In the genomic region with DNA sequence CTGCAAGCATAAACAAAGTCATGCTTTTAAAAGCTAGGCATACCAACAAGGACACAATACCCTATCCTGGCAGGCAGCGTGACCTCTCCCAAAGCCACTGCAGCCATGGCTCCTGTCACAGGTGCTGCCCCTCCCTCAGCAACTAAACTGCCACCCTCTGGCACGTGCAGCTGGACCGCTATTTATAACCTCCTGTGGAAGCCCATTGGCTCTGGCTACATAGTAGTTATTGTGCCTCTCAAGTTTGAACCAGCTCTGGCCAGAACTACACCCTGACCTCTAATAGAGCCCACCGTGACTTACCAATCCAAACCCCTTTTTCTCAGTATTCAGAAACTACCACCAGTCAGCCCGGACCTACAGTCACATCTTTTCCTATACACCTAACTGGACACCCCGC, we compare ENCODE assay signal across 8 mouse cellular contexts. TPM values are rescaled to one million over a fixed set of nuclear protein-coding genes. Genes with fewer than 3 reads are reported as not detected.
A peak's percentile ranks its signal among the peaks of the same experiment; 100 is the strongest.
DNase-seq lines count a peak whose midpoint lies in the region; ATAC-seq and TF ChIP-seq lines count a peak whose summit lies in the region.

No protein-coding gene starts in this region.

- TF ChIP-seq POLR2A in liver, adult 2 months (IDR thresholded peaks at IDR 0.05; ENCODE audit: extremely low read depth, insufficient read depth, low read length), result no peak

- no peaks in the 10 kb centered on the region for H3K9me3 ChIP-seq in lung, embryonic 14.5 days (ENCODE audit: low read depth, low read length)
- H3K9me3 ChIP-seq in forebrain, embryonic 15.5 days, result no peaks in the 10 kb centered on the region
- no peaks in the 10 kb centered on the region for H3K9me3 ChIP-seq in hindbrain, embryonic 12.5 days (replicated peaks)
- no peaks in the 10 kb centered on the region for H3K9me3 ChIP-seq in neural tube, embryonic 13.5 days

- DNase-seq in lung, embryonic 14.5 days, result peak; percentile 33
- DNase-seq in lung, postnatal 14 days, result no peak
- peak; percentile 56 for DNase-seq in liver, adult 2 months (ENCODE audit: extremely low read depth, low read depth, low spot score)
- no peak for DNase-seq in c-Kit-positive CD71-positive TER-119-positive erythroid progenitor cells, embryonic 14.5 days (ENCODE audit: low spot score)
- DNase-seq in urinary bladder, postnatal 14 days (ENCODE audit: low spot score), result no peak

- H3K79me2 ChIP-seq in liver, adult 2 months (ENCODE audit: control insufficient read depth, insufficient read depth, low read length), result peaks cover 7% of the 10 kb centered on the region; the same call in 1 of the 2 replicates

- no peak overlapping the region for H3K27ac ChIP-seq in lung, embryonic 14.5 days (ENCODE audit: low read depth)
- no peak overlapping the region for H3K27ac ChIP-seq in forebrain, embryonic 15.5 days (replicated peaks)
- H3K27ac ChIP-seq in hindbrain, embryonic 12.5 days, result no peak overlapping the region
- H3K27ac ChIP-seq in liver, adult 2 months (replicated peaks; ENCODE audit: insufficient read depth, low read depth, low read length), result peak overlapping the region; percentile 95
- no peak overlapping the region for H3K27ac ChIP-seq in neural tube, embryonic 13.5 days (replicated peaks)

- TF ChIP-seq CTCF in lung, embryonic 14.5 days (IDR thresholded peaks at IDR 0.05; ENCODE audit: low read depth), result no peak
- TF ChIP-seq CTCF in liver, adult 2 months (IDR thresholded peaks at IDR 0.05; ENCODE audit: low read depth, low read length), result no peak

- ATAC-seq in lung, embryonic 14.5 days (ENCODE audit: insufficient read depth), result peak; percentile 30; the same call in 1 of the 2 replicates
- ATAC-seq in forebrain, embryonic 15.5 days (replicated peaks), result peak; percentile 15
- peak; percentile 20 for ATAC-seq in hindbrain, embryonic 12.5 days (ENCODE audit: low FRiP score)
- ATAC-seq in neural tube, embryonic 13.5 days (ENCODE audit: low read depth), result peak; percentile 42

- peak overlapping the region; percentile 70 for H3K4me3 ChIP-seq in lung, embryonic 14.5 days (ENCODE audit: low read depth, low read length)
- H3K4me3 ChIP-seq in forebrain, embryonic 15.5 days, result peak overlapping the region; percentile 82
- peak overlapping the region; percentile 80 for H3K4me3 ChIP-seq in hindbrain, embryonic 12.5 days
- H3K4me3 ChIP-seq in liver, adult 2 months (ENCODE audit: insufficient read depth, low read depth, low read length), result peak overlapping the region; percentile 95
- peak overlapping the region; percentile 88 for H3K4me3 ChIP-seq in neural tube, embryonic 13.5 days

- peak overlapping the region; percentile 82 for H3K4me2 ChIP-seq in lung, embryonic 14.5 days
- H3K4me2 ChIP-seq in forebrain, embryonic 15.5 days (replicated peaks), result peak overlapping the region; percentile 66
- H3K4me2 ChIP-seq in hindbrain, embryonic 12.5 days (replicated peaks), result peak overlapping the region; percentile 69
- H3K4me2 ChIP-seq in neural tube, embryonic 13.5 days, result peak overlapping the region; percentile 71

- H3K4me1 ChIP-seq in lung, embryonic 14.5 days (ENCODE audit: insufficient read depth), result peaks cover 5% of the 10 kb centered on the region; the same call in 1 of the 2 replicates
- H3K4me1 ChIP-seq in forebrain, embryonic 15.5 days, result peaks cover 27% of the 10 kb centered on the region
- H3K4me1 ChIP-seq in hindbrain, embryonic 12.5 days, result peaks cover 15% of the 10 kb centered on the region
- H3K4me1 ChIP-seq in liver, adult 2 months (ENCODE audit: control insufficient read depth, insufficient read depth, low read length), result peaks cover 10% of the 10 kb centered on the region; the same call in 1 of the 2 replicates
- peaks cover 27% of the 10 kb centered on the region for H3K4me1 ChIP-seq in neural tube, embryonic 13.5 days (replicated peaks)

- WGBS in lung, embryonic 14.5 days, result 3% methylated on average over 6 of the region's 6 CpGs
- WGBS in forebrain, embryonic 15.5 days, result 2% methylated on average over 6 of the region's 6 CpGs
- WGBS in hindbrain, embryonic 12.5 days, result 4% methylated on average over 6 of the region's 6 CpGs
- 6% methylated on average over 6 of the region's 6 CpGs for WGBS in liver, adult 2 months
- 2% methylated on average over 6 of the region's 6 CpGs for WGBS in neural tube, embryonic 13.5 days

- H3K36me3 ChIP-seq in lung, embryonic 14.5 days (ENCODE audit: insufficient read depth), result peaks cover 9% of the 10 kb centered on the region; the same call in 1 of the 2 replicates
- H3K36me3 ChIP-seq in forebrain, embryonic 15.5 days, result peaks cover 12% of the 10 kb centered on the region; the same call in 1 of the 2 replicates
- peaks cover 6% of the 10 kb centered on the region; the same call in 1 of the 2 replicates for H3K36me3 ChIP-seq in hindbrain, embryonic 12.5 days
- H3K36me3 ChIP-seq in liver, adult 2 months (ENCODE audit: control insufficient read depth, insufficient read depth, low read length), result peaks cover 7% of the 10 kb centered on the region; the same call in 1 of the 2 replicates
- peaks cover 14% of the 10 kb centered on the region; the same call in 1 of the 2 replicates for H3K36me3 ChIP-seq in neural tube, embryonic 13.5 days

- H3K9ac ChIP-seq in lung, embryonic 14.5 days, result peak overlapping the region; percentile 83
- H3K9ac ChIP-seq in forebrain, embryonic 15.5 days (replicated peaks), result peak overlapping the region; percentile 69
- peak overlapping the region; percentile 85 for H3K9ac ChIP-seq in hindbrain, embryonic 12.5 days
- peak overlapping the region; percentile 100 for H3K9ac ChIP-seq in liver, adult 2 months (ENCODE audit: low read depth, low read length)
- peak overlapping the region; percentile 90 for H3K9ac ChIP-seq in neural tube, embryonic 13.5 days

- no peaks in the 10 kb centered on the region for H3K27me3 ChIP-seq in lung, embryonic 14.5 days (ENCODE audit: insufficient read depth, low read length)
- no peaks in the 10 kb centered on the region for H3K27me3 ChIP-seq in forebrain, embryonic 15.5 days
- H3K27me3 ChIP-seq in hindbrain, embryonic 12.5 days, result no peaks in the 10 kb centered on the region
- H3K27me3 ChIP-seq in liver, adult 2 months (ENCODE audit: control insufficient read depth, insufficient read depth, low read length), result no peaks in the 10 kb centered on the region
- no peaks in the 10 kb centered on the region for H3K27me3 ChIP-seq in neural tube, embryonic 13.5 days

RNA-seq across cellular contexts. Expression of gene Paip1, which starts 20.4 kb away (rescaled TPM):
- 73.8 and 77.6 TPM in 2 replicates for polyA plus RNA-seq in lung, embryonic 14.5 days (2014; fragmentation: Nextera tagmentation; extraction: Ambion mirVana)
- polyA plus RNA-seq in forebrain, embryonic 15.5 days (2015; fragmentation: Nextera tagmentation; extraction: Ambion mirVana), result 161 and 166 TPM in 2 replicates
- polyA plus RNA-seq in hindbrain, embryonic 12.5 days (2016; fragmentation: Nextera tagmentation; extraction: Ambion mirVana), result 139 and 158 TPM in 2 replicates
- 40.9 and 51.3 TPM in 2 replicates for total RNA-seq in liver, adult 2 months (2014; rRNA removed)
- 11.4 and 12.2 TPM in 2 replicates for polyA plus RNA-seq in liver, adult 2 months (2012; rRNA removed)
- 172 and 179 TPM in 2 replicates for polyA plus RNA-seq in neural tube, embryonic 13.5 days (2015; fragmentation: Nextera tagmentation; extraction: Ambion mirVana)

RNA-seq across cellular contexts. Expression of gene 4833420G17Rik, which starts 54.5 kb away (rescaled TPM):
- polyA plus RNA-seq in lung, embryonic 14.5 days (2014; fragmentation: Nextera tagmentation; extraction: Ambion mirVana), result 61.5 and 63.4 TPM in 2 replicates
- 115 and 125 TPM in 2 replicates for polyA plus RNA-seq in forebrain, embryonic 15.5 days (2015; fragmentation: Nextera tagmentation; extraction: Ambion mirVana)
- 111 and 113 TPM in 2 replicates for polyA plus RNA-seq in hindbrain, embryonic 12.5 days (2016; fragmentation: Nextera tagmentation; extraction: Ambion mirVana)
- total RNA-seq in liver, adult 2 months (2014; rRNA removed), result 25.9 and 27.1 TPM in 2 replicates
- 5.9 and 13.1 TPM in 2 replicates for polyA plus RNA-seq in liver, adult 2 months (2012; rRNA removed)
- 96.3 and 106 TPM in 2 replicates for polyA plus RNA-seq in neural tube, embryonic 13.5 days (2015; fragmentation: Nextera tagmentation; extraction: Ambion mirVana)

Comparison
In these comparisons a context has a peak if more than half of its experiments do, and no peak if none do; other contexts are left out.
1. DNase-seq: peak in lung, embryonic 14.5 days (single experiment) and liver, adult 2 months (single experiment); none in lung, postnatal 14 days (single experiment), c-Kit-positive CD71-positive TER-119-positive erythroid progenitor cells, embryonic 14.5 days (single experiment) and urinary bladder, postnatal 14 days (single experiment).
2. Peak in every context shown above with its lines, with median percentiles within 50 percentile points of each other: ATAC-seq, H3K4me2 ChIP-seq, H3K4me3 ChIP-seq and H3K9ac ChIP-seq.